Mouse (Mus musculus): ENCODE results near the gene Asb2.

Gene Asb2

DNA sequence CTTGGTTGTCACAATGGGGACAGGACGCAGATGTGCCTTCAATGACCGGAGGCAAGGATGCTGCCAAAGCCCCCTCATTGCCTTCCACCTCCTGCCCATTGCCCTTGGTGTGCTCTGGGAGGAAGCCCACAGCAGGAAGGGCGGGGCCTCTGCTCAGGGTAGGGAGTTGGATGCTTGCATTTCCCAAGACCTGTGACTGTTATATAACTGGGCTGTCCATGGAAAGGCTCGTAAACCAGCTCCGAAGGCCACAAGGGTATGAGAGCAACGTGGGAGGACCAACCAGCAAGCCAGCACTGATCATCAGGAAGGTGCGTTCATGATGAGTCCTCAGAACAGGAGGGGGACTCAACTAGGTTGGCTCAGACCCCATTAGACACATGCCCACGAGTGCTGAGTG, 5.0 kb upstream of the Asb2 start:
- DNase-seq (ENCODE audit: low spot score), result no peak

DNA sequence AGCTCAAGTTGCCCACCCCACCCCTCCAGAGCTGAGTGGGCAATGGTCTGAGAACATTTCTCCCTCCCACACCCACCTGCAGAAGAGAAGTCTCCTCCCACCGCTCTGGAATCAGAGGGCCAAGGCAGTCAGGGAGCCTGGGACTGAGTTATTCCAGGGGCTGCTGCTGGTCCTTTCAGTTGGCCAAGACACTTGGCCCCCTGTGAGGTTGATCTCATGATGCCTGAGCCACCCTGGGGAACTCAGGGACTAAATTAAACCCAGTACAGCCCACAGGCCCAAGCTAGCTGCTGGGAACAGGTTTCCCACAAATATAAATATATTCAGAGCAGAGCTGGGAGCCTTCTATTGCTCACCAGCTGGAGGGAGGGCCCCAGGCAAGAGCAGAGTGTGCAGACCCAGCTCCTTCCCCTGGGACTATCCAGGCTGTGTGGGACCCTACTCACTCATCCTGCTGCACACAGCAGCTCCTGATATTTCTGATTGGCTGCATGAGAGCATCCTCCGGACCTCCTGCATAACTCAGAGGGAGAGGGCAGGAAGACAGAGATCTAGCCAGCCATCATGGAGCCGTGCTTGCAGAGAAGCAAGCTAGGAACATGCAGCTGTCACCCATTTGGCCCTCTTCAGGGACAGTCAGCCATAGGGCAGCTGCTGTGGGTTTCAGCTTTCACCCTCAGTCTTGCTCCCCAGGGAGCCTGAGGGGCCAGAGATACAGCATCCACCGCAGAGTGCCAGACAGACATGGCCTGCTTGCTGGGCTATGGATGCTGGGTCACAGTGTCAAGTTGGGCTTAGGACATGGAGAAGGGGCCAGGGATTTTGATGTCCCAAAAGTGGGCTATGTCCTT, 3.4 kb upstream of the Asb2 start:
- no peak for DNase-seq (ENCODE audit: low spot score)

GRCm38 (mm10) chr12:103358216-103358615, 2.4 kb upstream of the Asb2 start:
- no peak for DNase-seq (ENCODE audit: low spot score)

- no peak for DNase-seq (ENCODE audit: low spot score)
Observed at GRCm38 (mm10) chr12:103356415-103356748, 581 bp upstream of the Asb2 start.

DNA sequence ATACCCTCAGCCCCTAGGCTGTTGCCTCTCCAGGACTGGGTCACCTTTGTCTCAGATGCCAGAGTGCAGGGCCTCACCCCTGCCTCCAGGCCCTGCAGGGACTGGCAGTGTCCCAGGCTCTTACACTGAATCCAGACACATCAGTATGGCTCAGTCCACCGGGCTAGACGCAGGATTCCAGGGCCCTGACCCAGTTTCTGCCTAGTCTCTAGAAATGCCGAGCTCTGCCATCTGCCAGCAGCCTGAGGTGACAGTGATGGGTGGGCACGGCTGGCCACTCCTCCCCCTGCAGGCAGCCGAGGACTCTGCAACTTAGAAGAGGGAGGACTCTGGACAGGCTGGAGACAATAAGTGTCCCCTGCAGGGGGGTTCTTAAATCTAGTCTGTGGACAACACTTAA, 2.3 kb downstream of the Asb2 start:
- DNase-seq (ENCODE audit: low spot score), result peak; percentile 58

DNA sequence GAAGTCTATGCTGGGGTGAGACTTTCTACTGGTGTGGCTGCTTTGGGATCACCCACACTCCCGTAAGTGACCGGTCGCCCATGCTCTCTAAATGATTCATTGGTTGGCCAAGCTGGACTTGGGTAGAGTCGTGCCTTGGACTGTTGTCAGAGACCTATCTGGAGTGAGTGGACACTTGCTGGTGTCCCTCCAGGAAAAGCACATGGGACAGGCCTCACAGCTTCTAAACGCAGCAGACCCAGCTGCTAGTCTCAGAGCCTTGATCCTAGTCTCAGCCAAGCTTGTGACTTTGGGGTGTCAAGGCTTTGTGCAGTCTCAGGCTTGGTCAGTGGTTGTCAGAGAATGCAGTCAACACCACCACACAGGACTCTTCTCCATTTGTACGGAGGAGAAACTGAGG, 3.1 kb downstream of the Asb2 start:
- no peak for DNase-seq (ENCODE audit: low spot score)

DNA sequence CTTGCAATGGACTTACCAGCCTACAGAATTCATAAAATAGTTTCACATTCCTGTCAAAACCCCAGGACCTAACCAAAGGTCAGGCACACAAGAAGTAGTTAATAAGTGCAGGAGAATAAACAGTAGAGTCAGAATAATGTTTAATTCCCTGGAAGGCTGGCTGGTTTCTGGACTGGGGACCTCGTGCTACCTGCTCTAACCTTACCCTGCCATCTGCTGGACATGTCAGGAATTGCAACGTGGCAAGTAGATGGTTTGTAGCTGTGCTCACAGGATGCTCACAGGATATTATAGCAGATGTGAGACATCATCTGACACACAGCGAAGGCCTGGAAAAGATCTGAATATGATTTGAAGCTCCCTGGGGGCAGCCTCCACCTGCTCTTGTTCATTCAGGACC, 7.3 kb downstream of the Asb2 start:
- DNase-seq (ENCODE audit: low spot score), result peak; percentile 94

DNA sequence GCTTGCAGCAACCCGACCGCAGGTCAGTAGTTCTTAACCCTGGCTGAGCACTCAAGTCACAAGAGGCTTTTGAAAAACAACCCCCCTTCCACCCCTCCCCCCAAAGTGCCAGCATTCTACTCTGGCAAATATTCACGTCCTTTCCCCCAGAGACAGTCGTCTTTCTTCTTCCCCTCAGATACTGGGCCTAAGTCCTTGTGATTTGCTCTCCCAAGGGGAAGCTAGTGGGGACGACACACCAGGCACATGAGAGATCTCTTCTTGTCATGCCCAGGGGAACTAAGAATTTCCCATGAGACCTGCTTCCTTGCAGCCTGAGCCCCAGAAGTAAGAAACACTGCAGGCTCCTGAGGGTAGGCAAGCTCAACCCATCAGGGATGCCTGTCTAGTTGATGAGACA, 8.4 kb downstream of the Asb2 start:
- DNase-seq (ENCODE audit: low spot score), result no peak

- DNase-seq (ENCODE audit: low spot score), result no peak
Observed at GRCm38 (mm10) chr12:103346945-103347344, 8.9 kb downstream of the Asb2 start.

DNA sequence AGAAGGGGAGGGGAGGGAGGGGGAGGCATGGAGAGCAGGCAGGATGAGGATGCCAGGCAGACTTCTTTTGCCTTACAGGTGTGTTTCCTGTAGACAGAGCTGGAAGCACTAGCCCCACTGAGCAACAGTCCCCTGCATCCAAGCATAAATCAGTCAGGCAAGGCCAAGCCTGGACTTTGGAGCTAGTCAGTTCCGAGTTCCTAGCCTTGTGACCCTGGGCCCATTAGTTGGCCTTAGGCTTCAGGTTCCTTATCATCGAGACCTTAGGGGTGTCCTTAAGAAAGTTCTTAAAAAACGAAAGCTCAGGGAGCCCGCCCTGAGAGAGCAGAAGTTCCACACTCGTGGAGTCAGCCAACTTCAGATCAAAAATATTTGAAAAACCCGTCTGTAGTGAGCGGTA, 10.9 kb downstream of the Asb2 start:
- DNase-seq (ENCODE audit: low spot score), result no peak

- no peak for DNase-seq (ENCODE audit: low spot score)
Observed at GRCm38 (mm10) chr12:103343456-103343855, 12.3 kb downstream of the Asb2 start.

DNA sequence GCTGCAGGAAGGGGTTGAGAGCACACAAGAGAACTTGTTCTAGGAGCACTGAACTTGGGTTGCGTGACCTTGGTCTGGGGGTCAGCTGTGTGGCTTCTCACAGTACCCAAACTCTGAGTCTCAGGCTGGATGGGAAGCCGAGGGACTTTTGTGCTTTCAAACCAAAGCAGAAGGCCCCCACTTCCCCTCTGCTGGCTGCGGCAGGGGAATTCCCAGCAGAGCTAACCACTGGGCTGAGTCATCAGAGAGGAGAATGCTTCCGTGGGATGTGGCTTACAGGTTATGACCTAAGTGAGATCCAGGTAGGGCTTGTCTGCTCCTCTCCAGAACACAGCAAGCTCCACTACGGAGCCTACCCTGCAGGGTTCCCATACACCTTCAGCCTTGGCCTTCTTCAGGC, 14.6 kb downstream of the Asb2 start:
- no peak for DNase-seq (ENCODE audit: low spot score)

GRCm38 (mm10) chr12:103338162-103338798, 17.5 kb downstream of the Asb2 start:
- no peak for DNase-seq (ENCODE audit: low spot score)

DNA sequence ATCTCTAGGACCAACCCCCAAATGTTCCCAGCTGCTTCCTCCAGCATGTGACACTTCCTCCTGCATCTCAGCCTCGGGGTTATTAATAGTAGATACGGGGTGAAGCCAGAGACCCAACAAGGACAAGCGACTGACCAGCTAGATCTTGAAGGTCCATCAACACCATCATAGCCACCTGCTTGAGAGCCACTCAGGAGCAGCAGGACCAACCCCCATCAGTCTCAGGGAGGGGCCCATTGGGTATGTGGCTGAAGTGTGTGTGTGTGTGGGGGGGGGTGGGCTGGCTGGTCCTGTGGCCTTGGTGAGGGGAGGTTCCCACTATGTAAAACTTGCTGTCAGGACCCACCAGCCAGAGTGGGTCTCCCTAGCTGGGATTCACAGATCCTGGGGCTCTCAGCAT, 19.0 kb downstream of the Asb2 start:
- DNase-seq (ENCODE audit: low spot score), result no peak

- DNase-seq (ENCODE audit: low spot score), result no peak
Observed at GRCm38 (mm10) chr12:103333426-103333825, 22.4 kb downstream of the Asb2 start.

GRCm38 (mm10) chr12:103332879-103333278, 22.9 kb downstream of the Asb2 start:
- DNase-seq (ENCODE audit: low spot score), result no peak

- DNase-seq (ENCODE audit: low spot score), result no peak
Observed at GRCm38 (mm10) chr12:103331491-103331890, 24.3 kb downstream of the Asb2 start.

- no peak for DNase-seq (ENCODE audit: low spot score)
Observed at GRCm38 (mm10) chr12:103328448-103329191, 27.2 kb downstream of the Asb2 start.

DNA sequence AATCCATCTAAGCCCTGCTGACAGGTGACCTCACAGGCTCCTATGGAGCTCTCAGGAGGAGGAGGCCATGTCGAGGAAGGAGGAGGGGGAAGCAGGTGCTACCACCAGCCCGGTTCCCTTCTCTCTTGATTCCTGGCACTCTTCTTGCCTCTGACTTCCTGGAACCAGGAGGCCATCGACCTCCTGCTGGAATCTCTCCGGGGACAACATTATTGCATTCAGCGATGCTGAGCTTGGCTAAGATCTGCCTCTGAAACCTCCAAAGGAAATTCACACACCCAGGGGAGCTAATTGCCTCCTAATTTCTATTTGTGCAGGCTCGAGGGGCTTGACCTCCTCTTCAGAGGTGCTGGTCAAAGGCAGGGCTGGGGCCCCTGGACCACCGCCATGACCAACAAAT, 28.7 kb downstream of the Asb2 start:
- DNase-seq (ENCODE audit: low spot score), result no peak

- no peak for DNase-seq (ENCODE audit: low spot score)
Observed at GRCm38 (mm10) chr12:103326569-103326968, 29.2 kb downstream of the Asb2 start.

GRCm38 (mm10) chr12:103325156-103325857, 30.5 kb downstream of the Asb2 start:
- peak; percentile 98 for DNase-seq (ENCODE audit: low spot score)

GRCm38 (mm10) chr12:103322801-103323200, 33.0 kb downstream of the Asb2 start:
- peak; percentile 66 for DNase-seq (ENCODE audit: low spot score)
